Mouse (Mus musculus) neural tube, embryonic 13.5 days (tissue): ENCODE data around the gene Inpp5d. TPM values are rescaled to one million over a fixed set of nuclear protein-coding genes. Genes with fewer than 3 reads are reported as not detected.
"Not testable (repeated sequence)": the region's sequence is repeated elsewhere in the genome, so short reads cannot be mapped to it uniquely, and the experiment has no call there.

ENCODE experiments used
- ATAC-seq: fragments of 200-750 bp; cut with Nextera tagmentation; 2 replicates; pipeline ENCODE4 v1.8.0; 2017; ENCODE audit warnings: low read depth, mild to moderate bottlenecking, moderate TSS enrichment, moderate library complexity
- H3K27ac ChIP-seq: fragments of 300-500 bp; sonication (generic); replicated peaks from 2 replicates; pipeline ENCODE4 v1.5.1; 2015; ENCODE audit warnings: moderate library complexity, mild to moderate bottlenecking, inconsistent platforms
- H3K27me3 ChIP-seq: fragments of 300-500 bp; sonication (generic); 2 replicates; pipeline ENCODE4 v1.6.1; 2015; ENCODE audit warnings: mild to moderate bottlenecking, inconsistent platforms
- H3K36me3 ChIP-seq: fragments of 300-500 bp; sonication (generic); 2 replicates; pipeline ENCODE4 v1.6.1; 2015; ENCODE audit warnings: mild to moderate bottlenecking, inconsistent platforms
- H3K4me1 ChIP-seq: fragments of 300-500 bp; sonication (generic); replicated peaks from 2 replicates; pipeline ENCODE4 v1.6.1; 2015; ENCODE audit warnings: inconsistent platforms
- H3K4me2 ChIP-seq: fragments of 300-500 bp; sonication (generic); 2 replicates; pipeline ENCODE4 v1.6.1; 2015; ENCODE audit warnings: inconsistent platforms, mild to moderate bottlenecking, moderate library complexity
- H3K4me3 ChIP-seq: fragments of 300-500 bp; sonication (generic); 2 replicates; pipeline ENCODE4 v1.5.1; 2015; ENCODE audit warnings: mild to moderate bottlenecking, inconsistent platforms
- H3K9ac ChIP-seq: fragments of 300-500 bp; sonication (generic); 2 replicates; pipeline ENCODE4 v1.6.1; 2015; ENCODE audit warnings: moderate library complexity, mild to moderate bottlenecking, inconsistent platforms
- H3K9me3 ChIP-seq: fragments of 300-500 bp; sonication (generic); 2 replicates; pipeline ENCODE4 v1.6.1; 2016; ENCODE audit warnings: inconsistent platforms
- WGBS: fragments of 180-500 bp; shearing (Covaris S2); methylation state at CpG from one replicate; pipeline ENCODE4 v1.1.7; 2015; 5-methylcytosine and 5-hydroxymethylcytosine counted together
- polyA plus RNA-seq: library from polyadenylated mRNA; unstranded; fragments of >200 nt; fragmentation: Nextera tagmentation; extraction: Ambion mirVana; gene quantifications from 2 replicates; pipeline ENCODE4 v1.2.1, GENCODE M21; 2015

The Inpp5d gene
- polyA plus RNA-seq, 1 experiment from 2014 or later: 3.6 TPM

GRCm38 (mm10) chr1:87663992-87664391, 43.9 kb downstream of the Inpp5d start:
- Histone ChIP-seq H3K9me3 (no peaks in the 10 kb centered on the region), H3K9ac (no peak overlapping the region), H3K4me2 (no peak overlapping the region), H3K36me3 (no peaks in the 10 kb centered on the region), H3K4me1 (no peaks in the 10 kb centered on the region), H3K4me3 (no peak overlapping the region), H3K27me3 (no peaks in the 10 kb centered on the region), H3K27ac (no peak overlapping the region)
- WGBS: 76% methylated on average over 2 of the region's 2 CpGs
- no peak for ATAC-seq

GRCm38 (mm10) chr1:87667006-87667405, 46.9 kb downstream of the Inpp5d start:
- Histone ChIP-seq H3K9ac (no peak overlapping the region), H3K4me1 (peaks cover 11% of the 10 kb centered on the region), H3K36me3 (no peaks in the 10 kb centered on the region), H3K27me3 (no peaks in the 10 kb centered on the region), H3K4me3 (no peak overlapping the region), H3K4me2 (no peak overlapping the region), H3K9me3 (no peaks in the 10 kb centered on the region), H3K27ac (no peak overlapping the region)
- WGBS: 83% methylated on average over 1 of the region's 1 CpGs
- no peak for ATAC-seq

GRCm38 (mm10) chr1:87668300-87668699, 48.2 kb downstream of the Inpp5d start:
- 90% methylated on average over 7 of the region's 7 CpGs for WGBS
- no peak for ATAC-seq
- Histone ChIP-seq H3K4me1 (peaks cover 11% of the 10 kb centered on the region), H3K4me3 (no peak overlapping the region), H3K36me3 (no peaks in the 10 kb centered on the region), H3K9me3 (no peaks in the 10 kb centered on the region), H3K27me3 (no peaks in the 10 kb centered on the region), H3K9ac (no peak overlapping the region), H3K4me2 (no peak overlapping the region), H3K27ac (no peak overlapping the region)

- 48% methylated on average over 4 of the region's 4 CpGs for WGBS
- ATAC-seq: peak; percentile 63; the same call in 1 of the 2 replicates
Observed at GRCm38 (mm10) chr1:87671483-87671882, 51.4 kb downstream of the Inpp5d start.

GRCm38 (mm10) chr1:87673822-87674604, 53.9 kb downstream of the Inpp5d start:
- H3K27me3 ChIP-seq: no peaks in the 10 kb centered on the region
- no peak overlapping the region for H3K9ac ChIP-seq
- H3K4me1 ChIP-seq: peaks cover 11% of the 10 kb centered on the region
- 77% methylated on average over 9 of the region's 9 CpGs for WGBS
- no peak overlapping the region for H3K27ac ChIP-seq
- H3K9me3 ChIP-seq: no peaks in the 10 kb centered on the region
- H3K4me3 ChIP-seq: no peak overlapping the region
- ATAC-seq: no peak
- no peak overlapping the region for H3K4me2 ChIP-seq
- H3K36me3 ChIP-seq: no peaks in the 10 kb centered on the region

More at GRCm38 (mm10) chr1:87671483-87671882, 51.4 kb downstream of the Inpp5d start:
- H3K27ac ChIP-seq: 0 out of 2 replicates have a peak overlapping the region, but pooled peaks have one; percentile 6
- no peaks in the 10 kb centered on the region for H3K36me3 ChIP-seq
- H3K4me3 ChIP-seq: no peak overlapping the region
- H3K9me3 ChIP-seq: no peaks in the 10 kb centered on the region
- no peak overlapping the region for H3K9ac ChIP-seq
- H3K4me1 ChIP-seq: peaks cover 11% of the 10 kb centered on the region
- no peaks in the 10 kb centered on the region for H3K27me3 ChIP-seq
- H3K4me2 ChIP-seq: no peak overlapping the region

GRCm38 (mm10) chr1:87676006-87676405, 55.9 kb downstream of the Inpp5d start:
- Histone ChIP-seq H3K4me2 (no peak overlapping the region), H3K4me3 (no peak overlapping the region), H3K27ac (no peak overlapping the region), H3K9ac (no peak overlapping the region), H3K36me3 (no peaks in the 10 kb centered on the region), H3K9me3 (no peaks in the 10 kb centered on the region), H3K27me3 (no peaks in the 10 kb centered on the region), H3K4me1 (peaks cover 10% of the 10 kb centered on the region)
- WGBS: 87% methylated on average over 6 of the region's 6 CpGs
- no peak for ATAC-seq

GRCm38 (mm10) chr1:87679089-87679488, 59.0 kb downstream of the Inpp5d start:
- Histone ChIP-seq H3K4me3 (no peak overlapping the region), H3K9ac (no peak overlapping the region), H3K36me3 (no peaks in the 10 kb centered on the region), H3K27me3 (no peaks in the 10 kb centered on the region), H3K27ac (no peak overlapping the region), H3K9me3 (no peaks in the 10 kb centered on the region), H3K4me1 (no peaks in the 10 kb centered on the region), H3K4me2 (no peak overlapping the region)
- ATAC-seq: no peak
- WGBS: 85% methylated on average over 5 of the region's 5 CpGs

GRCm38 (mm10) chr1:87680950-87681349, 60.8 kb downstream of the Inpp5d start:
- ATAC-seq: no peak
- no peak overlapping the region for H3K4me2 ChIP-seq
- H3K27ac ChIP-seq: no peak overlapping the region
- no peak overlapping the region for H3K4me3 ChIP-seq
- H3K4me1 ChIP-seq: no peaks in the 10 kb centered on the region
- 94% methylated on average over 4 of the region's 4 CpGs for WGBS
- H3K9me3 ChIP-seq: no peaks in the 10 kb centered on the region
- H3K36me3 ChIP-seq: no peaks in the 10 kb centered on the region
- no peak overlapping the region for H3K9ac ChIP-seq
- no peaks in the 10 kb centered on the region for H3K27me3 ChIP-seq

GRCm38 (mm10) chr1:87682473-87682872, 62.4 kb downstream of the Inpp5d start:
- H3K9ac ChIP-seq, H3K27me3 ChIP-seq, ATAC-seq, H3K27ac ChIP-seq, H3K36me3 ChIP-seq, H3K4me1 ChIP-seq, H3K4me2 ChIP-seq, H3K9me3 ChIP-seq, H3K4me3 ChIP-seq: not testable (repeated sequence)
- 85% methylated on average over 7 of the region's 7 CpGs for WGBS

GRCm38 (mm10) chr1:87684071-87684470, 64.0 kb downstream of the Inpp5d start:
- Histone ChIP-seq H3K4me2 (no peak overlapping the region), H3K27me3 (no peaks in the 10 kb centered on the region), H3K9me3 (no peaks in the 10 kb centered on the region), H3K9ac (no peak overlapping the region), H3K27ac (no peak overlapping the region), H3K36me3 (no peaks in the 10 kb centered on the region), H3K4me1 (no peaks in the 10 kb centered on the region), H3K4me3 (no peak overlapping the region)
- 93% methylated on average over 5 of the region's 5 CpGs for WGBS
- ATAC-seq: no peak

GRCm38 (mm10) chr1:87684791-87685190, 64.7 kb downstream of the Inpp5d start:
- Histone ChIP-seq H3K4me2 (no peak overlapping the region), H3K36me3 (no peaks in the 10 kb centered on the region), H3K27me3 (no peaks in the 10 kb centered on the region), H3K27ac (no peak overlapping the region), H3K4me1 (no peaks in the 10 kb centered on the region), H3K9ac (no peak overlapping the region), H3K4me3 (no peak overlapping the region), H3K9me3 (no peaks in the 10 kb centered on the region)
- 83% methylated on average over 3 of the region's 3 CpGs for WGBS
- ATAC-seq: no peak

GRCm38 (mm10) chr1:87686351-87686750, 66.2 kb downstream of the Inpp5d start:
- H3K4me1 ChIP-seq: no peaks in the 10 kb centered on the region
- ATAC-seq: no peak
- H3K4me3 ChIP-seq: no peak overlapping the region
- H3K9me3 ChIP-seq: no peaks in the 10 kb centered on the region
- H3K27me3 ChIP-seq: no peaks in the 10 kb centered on the region
- no peak overlapping the region for H3K27ac ChIP-seq
- no peak overlapping the region for H3K9ac ChIP-seq
- 51% methylated on average over 4 of the region's 4 CpGs for WGBS
- no peaks in the 10 kb centered on the region for H3K36me3 ChIP-seq
- no peak overlapping the region for H3K4me2 ChIP-seq

GRCm38 (mm10) chr1:87687009-87687408, 66.9 kb downstream of the Inpp5d start:
- no peaks in the 10 kb centered on the region for H3K36me3 ChIP-seq
- H3K9me3 ChIP-seq: no peaks in the 10 kb centered on the region
- H3K4me3 ChIP-seq: no peak overlapping the region
- no peaks in the 10 kb centered on the region for H3K4me1 ChIP-seq
- H3K27ac ChIP-seq: no peak overlapping the region
- H3K27me3 ChIP-seq: no peaks in the 10 kb centered on the region
- H3K9ac ChIP-seq: no peak overlapping the region
- WGBS: 14% methylated on average over 1 of the region's 1 CpGs
- no peak overlapping the region for H3K4me2 ChIP-seq
- no peak for ATAC-seq
